Mouse (Mus musculus): Measurements from ENCODE around the gene Clasp1.

DNA sequence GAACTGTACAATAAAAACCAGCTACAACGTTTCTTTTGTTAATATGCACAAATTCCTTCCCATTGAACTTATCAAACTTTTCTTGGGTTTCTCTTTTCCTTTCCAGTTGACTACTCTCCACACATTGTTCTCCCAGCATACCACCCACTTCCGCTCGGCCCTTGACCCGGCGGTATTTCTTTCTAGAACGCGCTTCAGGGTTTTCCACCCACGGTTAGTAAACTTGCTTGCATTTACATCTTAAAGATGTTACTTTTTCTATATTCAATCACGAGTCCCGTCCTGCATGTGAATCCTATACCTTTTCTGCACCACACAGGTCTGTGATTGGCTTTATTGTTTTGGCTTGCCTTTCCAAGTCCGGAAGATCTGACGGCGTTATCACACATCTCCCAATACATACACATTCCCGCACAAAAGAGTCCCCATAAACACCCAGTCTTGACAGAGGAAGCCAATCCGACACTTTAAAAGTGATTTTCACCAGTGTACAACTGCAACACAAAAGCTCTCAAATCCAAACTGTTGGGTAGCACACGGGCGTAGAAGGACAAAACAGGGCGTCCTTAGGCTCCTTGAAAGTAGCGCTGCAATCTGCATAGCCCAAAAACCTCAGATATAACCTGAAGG, 616 bp upstream of the Clasp1 start:
- no peak for TF ChIP-seq CTCF (IDR thresholded peaks at IDR 0.05; ENCODE audit: insufficient read depth, low read length)
- 0 out of 2 replicates have a peak, but pooled peaks have one; percentile 37 for TF ChIP-seq POLR2A (IDR thresholded peaks at IDR 0.05; ENCODE audit: borderline replicate concordance, extremely low read depth, low read depth, low read length)

All from lung, adult 2 months (tissue).